Comparison of ENCODE assay signal across 13 mouse cellular contexts in genomic region chr17:14691901-14692300, GRCm38 (mm10). TPM values are rescaled to one million over a fixed set of nuclear protein-coding genes. Genes with fewer than 3 reads are reported as not detected.
DNase-seq lines count a peak whose midpoint lies in the region; ATAC-seq and TF ChIP-seq lines count a peak whose summit lies in the region.
"Had no signal": no experiment of that assay in that cellular context is flagged by ENCODE, and none has a peak within 500 bp of the region (broad histone marks: within the 10 kb centered on the region; RNA-seq: fewer than 3 reads in every experiment).

No protein-coding gene starts in this region.

- WGBS in embryonic facial prominence, embryonic 15.5 days, result 48% methylated on average over 6 of the region's 6 CpGs

- intact Hi-C loops in gastrocnemius, adult 2 months (cut with DNase I), result loop anchor here (10.0 kb wide), 1 partner anchor 213 kb away; no protein-coding TSS in a partner anchor

- no peak for ATAC-seq in embryonic facial prominence, embryonic 15.5 days (ENCODE audit: insufficient number of reproducible peaks, low FRiP score, low TSS enrichment, low read depth)
- ATAC-seq: liver, postnatal 0 days had no signal

- H3K4me2 ChIP-seq in embryonic facial prominence, embryonic 15.5 days (replicated peaks), result peak overlapping the region; percentile 49
- H3K4me2 ChIP-seq in myocyte (ENCODE audit: low read depth), result peak overlapping the region; percentile 15

- TF ChIP-seq POLR2A in myocyte (IDR thresholded peaks at IDR 0.05; ENCODE audit: insufficient read length, low read depth), result no peak

- H3K4me1 ChIP-seq in embryonic facial prominence, embryonic 15.5 days, result peaks cover 28% of the 10 kb centered on the region

- H3K36me3 ChIP-seq in embryonic facial prominence, embryonic 15.5 days, result 0 out of 2 replicates have a peak, but pooled peaks cover 12% of the 10 kb centered on the region
- H3K36me3 ChIP-seq in myocyte (ENCODE audit: control insufficient read depth, insufficient read depth), result no peaks in the 10 kb centered on the region

- DNase-seq in gastrocnemius, adult 2 months, result peak; percentile 59
- DNase-seq in gastrocnemius, adult 18-20 months (ENCODE audit: low spot score), result no peak
- no peak for DNase-seq in layer of hippocampus, adult 2 months (ENCODE audit: low spot score in 2 of 2)
- DNase-seq in layer of hippocampus, adult 18-20 months (ENCODE audit: low spot score in 2 of 2), result no peak
- DNase-seq in urinary bladder, postnatal 36 days (ENCODE audit: low spot score in 2 of 2), result no peak
- DNase-seq in retina, postnatal 1 day, result no peak
- DNase-seq: adrenal gland, postnatal 14 days; kidney, adult 2 months; liver, postnatal 0 days; thymus, postnatal 4 days had no signal

- H3K9ac ChIP-seq in embryonic facial prominence, embryonic 15.5 days, result peak overlapping the region; percentile 18; the same call in 1 of the 2 replicates
- H3K9ac ChIP-seq: liver, postnatal 0 days had no signal

- peak overlapping the region; percentile 65 for H3K4me3 ChIP-seq in gastrocnemius, adult 2 months
- no peak overlapping the region for H3K4me3 ChIP-seq in layer of hippocampus, adult 2 months
- H3K4me3 ChIP-seq in embryonic facial prominence, embryonic 15.5 days (replicated peaks), result peak overlapping the region; percentile 47
- H3K4me3 ChIP-seq in myocyte, result no peak overlapping the region

- H3K27ac ChIP-seq in gastrocnemius, adult 2 months, result peak overlapping the region; percentile 76
- 0 out of 2 replicates have a peak overlapping the region, but pooled peaks have one; percentile 2 for H3K27ac ChIP-seq in layer of hippocampus, adult 2 months
- peak overlapping the region; percentile 83 for H3K27ac ChIP-seq in embryonic facial prominence, embryonic 15.5 days (replicated peaks)

- TF ChIP-seq CTCF in gastrocnemius, adult 2 months (IDR thresholded peaks at IDR 0.05), result no peak
- TF ChIP-seq CTCF in layer of hippocampus, adult 2 months (conservative IDR thresholded peaks at IDR 0.05), result no peak

- no peaks in the 10 kb centered on the region for H3K27me3 ChIP-seq in embryonic facial prominence, embryonic 15.5 days
- H3K27me3 ChIP-seq in myocyte (ENCODE audit: control insufficient read depth, insufficient read depth, insufficient read length), result no peaks in the 10 kb centered on the region

- peaks cover 3% of the 10 kb centered on the region for H3K79me2 ChIP-seq in myocyte (ENCODE audit: control insufficient read depth, insufficient read depth)

- no peak overlapping the region for H3ac ChIP-seq in myocyte (ENCODE audit: control insufficient read depth, insufficient read length)

- H3K9me3 ChIP-seq in embryonic facial prominence, embryonic 15.5 days (replicated peaks), result no peaks in the 10 kb centered on the region

TF ChIP-seq in myocyte, 11 proteins besides CTCF, POLR2A, EP300 and RAD21:
- TF ChIP-seq E2F4 (IDR thresholded peaks at IDR 0.05; ENCODE audit: insufficient read depth) (no peak), MYOD1 (IDR thresholded peaks at IDR 0.05; ENCODE audit: control insufficient read depth in 1 of 3, insufficient read length in 2 of 3, low read depth in 2 of 3) (no peak), POLR2AphosphoS2 (IDR thresholded peaks at IDR 0.05; ENCODE audit: insufficient read length, low read depth) (no peak), SRF (IDR thresholded peaks at IDR 0.05; ENCODE audit: control insufficient read depth, insufficient read length, low read depth) (no peak), MYOG (IDR thresholded peaks at IDR 0.05; ENCODE audit: control insufficient read depth in 1 of 3, insufficient read depth in 1 of 3, insufficient read length in 2 of 3, low read depth in 2 of 3) (no peak), MAX (IDR thresholded peaks at IDR 0.05; ENCODE audit: low read depth) (no peak), REST (IDR thresholded peaks at IDR 0.05; ENCODE audit: insufficient read depth, insufficient read length) (no peak), USF1 (IDR thresholded peaks at IDR 0.05; ENCODE audit: low read depth) (no peak), TCF12 (IDR thresholded peaks at IDR 0.05; ENCODE audit: insufficient read depth, poor library complexity, severe bottlenecking) (no peak), CEBPB (IDR thresholded peaks at IDR 0.05; ENCODE audit: insufficient read depth, poor library complexity, severe bottlenecking) (no peak), TCF3 (IDR thresholded peaks at IDR 0.05; ENCODE audit: insufficient read length, low read depth) (no peak)

RNA-seq across cellular contexts. Expression of gene Thbs2, which starts 2.1 kb away (rescaled TPM):
- total RNA-seq in gastrocnemius, adult 2 months (2021), result 10 to 100 TPM in 1 of 2 experiments, 1 to 10 TPM in 1; 5.9 to 15.6 TPM
- 10 to 100 TPM in 1 of 2 experiments, 1 to 10 TPM in 1; 4.6 to 11.9 TPM for total RNA-seq in gastrocnemius, adult 18-20 months (2021)
- 1 to 10 TPM; 3.3 to 3.6 TPM for total RNA-seq in layer of hippocampus, adult 2 months (2021)
- 1 to 10 TPM; 3.0 to 4.0 TPM for total RNA-seq in layer of hippocampus, adult 18-20 months (2021)
- 72.0 and 86.0 TPM in 2 replicates for polyA plus RNA-seq in embryonic facial prominence, embryonic 15.5 days (2015; fragmentation: Nextera tagmentation; extraction: Ambion mirVana)
- 15.7 TPM for polyA plus RNA-seq in myocyte (2012; fragmentation: generic; extraction: Trizol)
- total RNA-seq: monocyte, adult 5-6 weeks had no signal

Comparison
In these comparisons a context has a peak if more than half of its experiments do, and no peak if none do; other contexts are left out.
1. H3K27ac ChIP-seq: peak in every context shown above with its lines; median percentile 83 in embryonic facial prominence, embryonic 15.5 days; 76 in gastrocnemius, adult 2 months; 2 in layer of hippocampus, adult 2 months.
2. H3K4me3 ChIP-seq: peak in gastrocnemius, adult 2 months (single experiment) and embryonic facial prominence, embryonic 15.5 days (single experiment); none in layer of hippocampus, adult 2 months (single experiment) and myocyte (single experiment).